Mouse (Mus musculus) limb, embryonic 11.5 days (tissue): Measurements from ENCODE around the gene Lamtor1. TPM values are rescaled to one million over a fixed set of nuclear protein-coding genes. Genes with fewer than 3 reads are reported as not detected.

Experiments
- ATAC-seq: fragments of 200-750 bp; cut with Nextera tagmentation; 2 replicates; pipeline ENCODE4 v1.8.0; 2017; ENCODE audit warnings: low read depth; ENCODE audit not compliant: insufficient number of reproducible peaks, low FRiP score, low TSS enrichment
- DNase-seq: peaks from one replicate; pipeline ENCODE4 v3.0.0-alpha.2; 2015; ENCODE audit warnings: low spot score
- H3K27ac ChIP-seq: fragments of 300-500 bp; sonication (generic); replicated peaks from 2 replicates; pipeline ENCODE4 v1.5.1; 2014; ENCODE audit warnings: low read depth, mild to moderate bottlenecking, low read length
- H3K27me3 ChIP-seq: fragments of 300-500 bp; sonication (generic); 2 replicates; pipeline ENCODE4 v1.6.1; 2014; ENCODE audit warnings: mild to moderate bottlenecking, low read length, mixed read lengths; ENCODE audit not compliant: control insufficient read depth, insufficient read depth
- H3K36me3 ChIP-seq: fragments of 300-500 bp; sonication (generic); 2 replicates; pipeline ENCODE4 v1.6.1; 2014; ENCODE audit warnings: mild to moderate bottlenecking, low read length, moderate library complexity, mixed read lengths; ENCODE audit not compliant: control insufficient read depth, insufficient read depth
- H3K4me1 ChIP-seq: fragments of 300-500 bp; sonication (generic); 2 replicates; pipeline ENCODE4 v1.6.1; 2014; ENCODE audit warnings: low read length, mixed read lengths; ENCODE audit not compliant: control insufficient read depth, insufficient read depth
- H3K4me2 ChIP-seq: fragments of 300-500 bp; sonication (generic); 2 replicates; pipeline ENCODE4 v1.6.1; 2014; ENCODE audit warnings: low read depth, mild to moderate bottlenecking, moderate library complexity; ENCODE audit not compliant: severe bottlenecking
- H3K4me3 ChIP-seq: fragments of 300-500 bp; sonication (generic); 2 replicates; pipeline ENCODE4 v1.5.1; 2014; ENCODE audit warnings: low read depth, low read length
- H3K9ac ChIP-seq: fragments of 300-500 bp; sonication (generic); 2 replicates; pipeline ENCODE4 v1.6.1; 2014; ENCODE audit warnings: mild to moderate bottlenecking, low read length
- H3K9me3 ChIP-seq: fragments of 300-500 bp; sonication (generic); 2 replicates; pipeline ENCODE4 v1.6.1; 2016; ENCODE audit warnings: low read length; ENCODE audit not compliant: control insufficient read depth
- WGBS: fragments of 180-500 bp; shearing (Covaris S2); extraction: QIAGEN DNeasy Blood & Tissue Kit; methylation state at CpG from one replicate; pipeline ENCODE4 v1.1.7; 2014; 5-methylcytosine and 5-hydroxymethylcytosine counted together
- polyA plus RNA-seq: library from polyadenylated mRNA; unstranded; fragments of >200 nt; fragmentation: Nextera tagmentation; extraction: Ambion mirVana; gene quantifications from 2 replicates; pipeline ENCODE4 v1.2.1, GENCODE M21; 2014

Lamtor1 gene
- polyA plus RNA-seq, 1 experiment from 2014 or later, result 150 TPM

DNA sequence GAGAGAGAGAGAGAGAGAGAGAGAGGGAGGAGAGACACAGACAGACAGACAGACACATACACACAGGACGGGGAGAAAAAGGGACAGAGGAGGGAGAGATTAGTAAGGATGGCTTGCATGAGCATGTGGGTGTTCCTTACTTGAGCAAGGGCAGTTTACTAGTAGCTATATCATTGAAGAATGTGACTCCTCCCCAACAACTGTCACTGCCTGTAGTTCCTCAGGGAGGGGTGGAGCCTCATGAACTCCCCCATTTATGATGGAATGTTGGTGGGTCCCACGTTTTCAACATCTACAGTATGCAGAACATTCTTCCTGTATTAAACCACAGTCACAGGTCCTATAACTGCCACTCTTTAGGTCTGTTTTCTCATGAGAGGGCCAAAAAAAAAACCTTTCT lies 46.4 kb downstream of the Lamtor1 start:
- no peak overlapping the region for H3K9ac ChIP-seq
- H3K4me1 ChIP-seq, result no peaks in the 10 kb centered on the region
- no peak overlapping the region for H3K4me3 ChIP-seq
- H3K4me2 ChIP-seq, result no peak overlapping the region
- ATAC-seq (no peak), DNase-seq (no peak)
- H3K27ac ChIP-seq, result no peak overlapping the region
- no peaks in the 10 kb centered on the region for H3K36me3 ChIP-seq
- H3K9me3 ChIP-seq, result no peaks in the 10 kb centered on the region
- 65% methylated on average over 2 of the region's 2 CpGs for WGBS
- no peaks in the 10 kb centered on the region for H3K27me3 ChIP-seq

DNA sequence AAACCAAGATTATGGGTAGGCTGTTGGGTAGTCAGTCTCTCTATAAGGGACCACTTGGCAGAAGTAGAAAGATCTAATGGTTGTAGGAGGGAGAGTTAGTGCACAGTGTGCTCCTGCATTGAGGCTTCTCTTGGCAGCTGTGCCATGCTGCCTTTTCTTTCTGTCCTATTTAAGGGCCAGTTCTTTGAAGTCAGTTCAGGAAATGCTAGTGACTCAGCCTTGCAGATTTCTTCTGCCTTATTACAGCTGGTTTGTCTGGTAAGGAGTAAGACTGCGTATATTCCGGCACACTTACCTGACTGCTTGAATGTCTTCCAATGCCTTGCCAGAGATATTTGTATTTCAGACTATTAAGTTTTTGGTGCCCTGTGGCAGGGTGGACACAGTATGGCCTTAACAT lies 48.5 kb downstream of the Lamtor1 start:
- DNase-seq (no peak), ATAC-seq (no peak)
- Histone ChIP-seq H3K27me3 (no peaks in the 10 kb centered on the region), H3K9ac (no peak overlapping the region), H3K9me3 (no peaks in the 10 kb centered on the region), H3K4me3 (no peak overlapping the region), H3K4me2 (no peak overlapping the region), H3K4me1 (no peaks in the 10 kb centered on the region), H3K27ac (no peak overlapping the region), H3K36me3 (no peaks in the 10 kb centered on the region)
- WGBS, result 95% methylated on average over 2 of the region's 2 CpGs

GRCm38 (mm10) chr7:101955276-101955675 lies 49.6 kb downstream of the Lamtor1 start:
- Histone ChIP-seq H3K4me3 (no peak overlapping the region), H3K4me1 (no peaks in the 10 kb centered on the region), H3K36me3 (no peaks in the 10 kb centered on the region), H3K27ac (no peak overlapping the region), H3K4me2 (no peak overlapping the region), H3K9ac (no peak overlapping the region), H3K9me3 (no peaks in the 10 kb centered on the region), H3K27me3 (no peaks in the 10 kb centered on the region)
- DNase-seq (no peak), ATAC-seq (no peak)
- 89% methylated on average over 2 of the region's 2 CpGs for WGBS

DNA sequence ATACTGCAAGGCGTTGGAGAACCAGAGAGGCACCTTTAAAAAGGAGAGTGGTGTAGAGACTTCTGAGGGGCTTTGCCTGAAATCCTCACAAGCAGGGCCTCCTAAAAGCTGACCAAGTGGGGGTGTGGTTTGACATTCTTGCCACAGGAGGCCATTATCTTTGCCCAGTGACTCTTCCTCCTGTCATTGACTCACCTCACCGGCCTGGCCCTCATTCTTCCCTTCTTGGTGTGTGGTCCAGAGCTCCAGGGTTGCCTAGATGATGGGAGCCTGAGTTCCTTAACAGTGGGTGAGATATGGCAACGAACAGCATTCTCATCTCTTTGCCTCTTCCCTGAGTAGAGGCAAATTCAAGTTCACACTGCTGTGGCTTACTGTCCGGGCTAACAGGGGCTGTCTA lies 50.2 kb downstream of the Lamtor1 start:
- Histone ChIP-seq H3K4me1 (no peaks in the 10 kb centered on the region), H3K9ac (no peak overlapping the region), H3K36me3 (no peaks in the 10 kb centered on the region), H3K4me2 (no peak overlapping the region), H3K27me3 (no peaks in the 10 kb centered on the region), H3K4me3 (no peak overlapping the region), H3K27ac (no peak overlapping the region), H3K9me3 (no peaks in the 10 kb centered on the region)
- no peak for ATAC-seq
- 73% methylated on average over 4 of the region's 4 CpGs for WGBS
- no peak for DNase-seq

DNA sequence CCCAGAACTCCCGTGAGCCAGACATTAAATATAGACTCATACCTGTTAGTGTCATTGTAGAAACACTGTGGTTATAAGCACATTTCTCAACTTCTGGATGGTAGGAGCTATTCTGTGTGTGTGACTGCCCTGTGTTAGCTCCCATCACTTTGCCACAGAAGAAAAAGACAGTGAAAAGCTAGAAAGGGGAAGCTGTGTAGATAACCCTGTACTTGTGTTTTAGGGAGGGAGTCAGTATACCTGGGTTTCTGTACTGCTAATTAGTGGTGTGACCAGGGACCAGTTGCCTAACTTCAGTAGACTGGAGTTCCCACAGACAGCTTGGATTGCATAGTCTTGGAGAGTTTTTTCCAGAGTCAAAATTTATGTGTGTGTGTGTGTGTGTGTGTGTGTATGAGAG lies 50.8 kb downstream of the Lamtor1 start:
- no peak overlapping the region for H3K9ac ChIP-seq
- DNase-seq, result no peak
- no peak overlapping the region for H3K4me2 ChIP-seq
- 82% methylated on average over 1 of the region's 1 CpGs for WGBS
- H3K9me3 ChIP-seq, result no peaks in the 10 kb centered on the region
- ATAC-seq, result no peak
- H3K27me3 ChIP-seq, result no peaks in the 10 kb centered on the region
- no peak overlapping the region for H3K27ac ChIP-seq
- H3K4me3 ChIP-seq, result no peak overlapping the region
- no peaks in the 10 kb centered on the region for H3K36me3 ChIP-seq
- no peaks in the 10 kb centered on the region for H3K4me1 ChIP-seq

GRCm38 (mm10) chr7:101956911-101957310 lies 51.2 kb downstream of the Lamtor1 start:
- Histone ChIP-seq H3K36me3 (no peaks in the 10 kb centered on the region), H3K27ac (no peak overlapping the region), H3K27me3 (no peaks in the 10 kb centered on the region), H3K4me3 (no peak overlapping the region), H3K9me3 (no peaks in the 10 kb centered on the region), H3K4me2 (no peak overlapping the region), H3K9ac (no peak overlapping the region), H3K4me1 (no peaks in the 10 kb centered on the region)
- no peak for ATAC-seq
- WGBS, result 92% methylated on average over 5 of the region's 5 CpGs
- no peak for DNase-seq

- H3K9ac ChIP-seq, result no peak overlapping the region
- H3K4me2 ChIP-seq, result no peak overlapping the region
Observed at GRCm38 (mm10) chr7:101962829-101963228, 57.1 kb downstream of the Lamtor1 start.

GRCm38 (mm10) chr7:101963621-101964020 lies 57.9 kb downstream of the Lamtor1 start:
- Histone ChIP-seq H3K9ac (no peak overlapping the region), H3K27me3 (no peaks in the 10 kb centered on the region), H3K27ac (no peak overlapping the region), H3K4me1 (peaks cover 1% of the 10 kb centered on the region), H3K36me3 (no peaks in the 10 kb centered on the region), H3K4me3 (no peak overlapping the region), H3K9me3 (no peaks in the 10 kb centered on the region), H3K4me2 (no peak overlapping the region)
- ATAC-seq (no peak), DNase-seq (no peak)
- WGBS, result 98% methylated on average over 2 of the region's 2 CpGs

More at GRCm38 (mm10) chr7:101962829-101963228, 57.1 kb downstream of the Lamtor1 start:
- 92% methylated on average over 2 of the region's 2 CpGs for WGBS
- H3K4me1 ChIP-seq, result no peaks in the 10 kb centered on the region
- no peaks in the 10 kb centered on the region for H3K36me3 ChIP-seq
- no peak overlapping the region for H3K27ac ChIP-seq
- no peak overlapping the region for H3K4me3 ChIP-seq
- H3K9me3 ChIP-seq, result no peaks in the 10 kb centered on the region
- DNase-seq (no peak), ATAC-seq (no peak)
- no peaks in the 10 kb centered on the region for H3K27me3 ChIP-seq

DNA sequence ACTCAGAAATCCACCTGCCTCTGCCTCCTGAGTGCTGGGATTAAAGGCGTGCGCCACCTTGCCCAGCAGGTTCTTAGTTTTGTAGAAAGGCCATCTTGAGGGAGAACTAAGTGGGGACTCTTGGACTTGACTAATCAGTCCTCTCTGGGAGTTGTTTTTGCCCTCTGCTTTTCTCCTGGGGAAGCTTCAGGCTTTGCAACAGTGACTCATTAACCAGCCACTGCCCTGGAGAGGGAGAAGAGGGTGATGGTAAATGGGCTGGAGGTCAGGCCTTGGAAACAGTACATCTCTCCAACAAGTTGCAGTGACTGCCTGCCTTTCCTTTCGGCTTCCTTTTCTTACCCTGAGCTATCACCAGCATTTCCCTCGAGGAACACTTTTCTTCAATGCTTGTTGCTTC lies 58.8 kb downstream of the Lamtor1 start:
- Histone ChIP-seq H3K27ac (no peak overlapping the region), H3K4me2 (no peak overlapping the region), H3K27me3 (no peaks in the 10 kb centered on the region), H3K4me1 (peaks cover 6% of the 10 kb centered on the region), H3K9ac (no peak overlapping the region), H3K4me3 (no peak overlapping the region), H3K36me3 (no peaks in the 10 kb centered on the region), H3K9me3 (no peaks in the 10 kb centered on the region)
- DNase-seq (no peak), ATAC-seq (no peak)
- 87% methylated on average over 4 of the region's 4 CpGs for WGBS
